Mouse (Mus musculus): ENCODE data around the gene Ap3b2.
"Not testable (repeated sequence)": the region's sequence is repeated elsewhere in the genome, so short reads cannot be mapped to it uniquely, and the experiment has no call there.

Gene Ap3b2

DNA sequence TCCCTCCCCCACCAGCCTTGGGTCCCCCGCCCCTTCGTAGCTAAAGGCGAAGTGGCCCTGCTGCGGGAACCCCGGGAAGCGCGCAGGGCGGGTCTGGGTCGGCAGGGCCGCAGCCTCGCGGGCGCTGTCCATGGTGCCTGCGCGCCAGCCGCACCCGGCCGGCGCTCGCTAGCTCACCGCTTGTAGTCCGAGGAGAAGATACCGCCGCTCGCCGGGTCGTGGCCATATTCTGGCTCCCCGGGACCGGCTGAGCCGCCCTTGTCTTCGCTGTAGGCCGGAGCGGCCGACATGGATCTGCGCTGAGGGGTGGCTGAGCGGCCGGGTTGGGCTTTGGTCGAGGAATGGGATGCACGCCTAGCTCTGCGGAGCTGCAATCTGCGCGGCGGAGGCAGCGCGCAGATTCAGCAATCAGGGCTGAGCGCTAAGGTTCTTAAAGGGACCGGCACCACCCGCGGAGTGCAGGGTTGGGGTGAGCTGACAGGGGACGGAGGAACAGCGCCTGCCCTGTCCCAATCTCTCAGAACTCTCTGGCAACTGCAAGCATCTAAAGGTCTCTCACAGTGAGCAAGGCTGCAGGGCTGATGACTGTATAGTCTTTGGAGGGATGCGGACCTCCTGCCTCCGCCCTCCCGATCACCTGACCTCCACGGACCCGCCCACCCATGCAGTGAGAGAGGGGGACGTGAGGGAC is at the start of gene Ap3b2:
Ap3b2 (minus strand) TSS at position 595 of the 691 bp plus-strand sequence.
- peak; percentile 68 for DNase-seq (ENCODE audit: low read depth, low spot score)

DNA sequence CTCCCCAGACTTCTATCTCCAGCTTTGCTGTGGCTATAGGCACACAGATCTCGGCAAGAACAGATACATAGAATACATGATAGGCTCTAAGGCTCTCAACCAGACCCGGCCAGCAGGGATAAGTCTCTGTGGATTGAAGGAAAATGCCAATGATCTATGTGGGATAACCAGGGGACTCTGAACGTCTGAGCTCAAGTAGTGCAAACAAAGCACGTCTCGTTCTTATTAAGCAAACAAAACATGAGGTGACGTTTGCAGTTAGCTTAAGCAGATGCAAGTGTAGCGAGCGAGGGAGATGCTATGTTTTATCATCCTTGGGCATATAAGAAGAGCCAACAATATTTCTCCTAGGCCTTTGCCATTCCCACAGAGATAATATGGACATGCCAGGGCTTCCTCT is 49.2 kb upstream of the Ap3b2 start:
- DNase-seq (ENCODE audit: low read depth, low spot score): no peak

DNA sequence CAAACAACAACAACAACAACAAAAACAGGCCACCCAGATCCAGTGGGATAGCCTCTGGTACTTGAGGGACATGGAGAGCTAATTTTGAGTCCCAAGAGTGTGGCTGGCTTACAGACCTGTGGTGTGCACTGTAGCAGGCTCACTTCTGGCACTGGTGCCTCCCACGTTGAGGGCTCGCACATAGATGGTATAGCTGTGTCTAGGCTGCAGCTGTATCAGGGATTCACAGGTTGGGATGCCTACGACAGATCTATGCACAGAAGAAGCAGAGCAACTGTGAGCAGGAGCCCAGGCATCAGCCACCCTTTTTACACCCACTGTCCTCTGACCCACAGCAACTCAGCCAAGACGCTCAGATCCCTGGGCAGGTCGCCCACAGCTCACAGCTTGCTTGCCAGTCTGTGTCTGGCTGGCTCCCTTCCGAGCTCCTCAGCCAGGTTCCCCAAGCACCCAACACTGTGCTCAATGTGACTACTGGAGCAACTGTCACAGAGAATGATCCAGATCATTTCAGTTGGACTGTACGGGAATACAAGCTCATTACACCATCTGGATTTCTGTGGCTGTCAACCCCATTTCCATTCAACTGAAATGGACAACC is 48.3 kb upstream of the Ap3b2 start:
- no peak for DNase-seq (ENCODE audit: low read depth, low spot score)

GRCm38 (mm10) chr7:81540999-81541398 is 47.3 kb upstream of the Ap3b2 start:
- no peak for DNase-seq (ENCODE audit: low read depth, low spot score)

- DNase-seq (ENCODE audit: low read depth, low spot score): no peak
Measured at GRCm38 (mm10) chr7:81539565-81539964, 45.8 kb upstream of the Ap3b2 start.

DNA sequence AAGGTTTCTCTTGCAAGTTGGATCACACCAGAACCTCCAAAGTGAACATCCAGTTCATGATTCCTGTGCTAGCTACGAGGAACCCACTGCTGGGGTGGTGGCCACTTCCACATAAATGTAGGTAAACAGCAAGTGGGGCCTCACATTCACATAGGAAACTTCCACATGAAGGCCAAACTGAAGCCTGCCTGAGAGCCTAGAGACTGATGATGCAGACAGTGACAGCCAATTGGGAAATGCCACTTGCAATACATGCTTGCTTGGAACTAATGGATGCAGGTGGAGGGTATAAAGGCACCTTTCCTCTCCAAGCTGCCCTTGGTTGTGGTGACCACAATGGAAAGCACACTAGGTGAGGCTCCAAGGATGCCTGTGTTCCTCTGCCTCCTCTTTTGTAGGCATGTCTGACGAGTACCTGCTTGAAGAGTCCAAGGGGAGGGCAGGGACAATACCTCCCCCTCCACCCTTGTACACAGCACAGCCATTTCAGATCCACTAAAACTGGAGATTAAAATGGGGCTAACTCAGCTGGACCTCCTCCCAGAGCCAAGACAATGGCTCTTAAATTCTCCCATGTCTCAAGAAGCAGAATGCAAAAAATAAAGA is 44.4 kb upstream of the Ap3b2 start:
- DNase-seq (ENCODE audit: low read depth, low spot score): no peak

DNA sequence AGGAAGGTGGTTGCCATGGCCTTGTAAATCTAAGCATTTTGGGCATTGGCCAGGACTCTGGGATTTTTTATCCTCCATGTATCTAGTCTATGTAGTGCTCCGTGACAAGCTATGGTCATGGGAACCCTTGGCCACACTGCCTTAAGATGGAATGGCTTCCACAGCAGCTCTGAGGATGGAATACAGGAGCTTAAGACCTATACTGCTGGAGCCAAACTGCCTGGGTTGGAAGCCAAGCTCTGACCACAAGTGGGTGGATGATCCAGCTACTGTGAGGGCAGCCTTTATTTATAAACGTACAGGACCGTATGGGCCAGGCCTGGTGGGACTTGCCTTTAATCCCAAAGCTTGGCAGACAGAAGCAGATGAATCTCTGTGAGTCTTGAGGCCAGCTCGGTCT is 42.8 kb upstream of the Ap3b2 start:
- DNase-seq (ENCODE audit: low read depth, low spot score): no peak

- DNase-seq (ENCODE audit: low read depth, low spot score): no peak
Measured at GRCm38 (mm10) chr7:81531462-81531861, 37.7 kb upstream of the Ap3b2 start.

DNA sequence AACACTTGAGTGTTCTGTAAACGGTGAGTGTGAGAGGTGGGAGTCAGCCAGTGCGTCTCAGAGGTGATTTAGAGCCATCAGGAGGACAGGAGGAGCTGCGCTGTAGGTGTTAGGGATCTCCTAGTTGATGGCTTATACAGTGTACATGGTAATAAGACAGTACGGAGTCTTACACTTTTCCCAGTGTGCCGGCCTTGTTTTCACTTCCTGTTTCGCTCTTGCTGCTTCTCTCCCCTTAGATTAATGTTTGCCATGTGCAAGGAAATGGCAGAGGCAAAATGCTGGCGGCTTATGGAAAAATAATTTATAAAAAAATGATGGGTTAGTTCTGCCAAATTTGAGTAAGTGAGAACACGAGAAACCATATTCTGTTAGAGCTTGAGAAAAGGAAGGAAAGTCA is 35.2 kb upstream of the Ap3b2 start:
- no peak for DNase-seq (ENCODE audit: low read depth, low spot score)

DNA sequence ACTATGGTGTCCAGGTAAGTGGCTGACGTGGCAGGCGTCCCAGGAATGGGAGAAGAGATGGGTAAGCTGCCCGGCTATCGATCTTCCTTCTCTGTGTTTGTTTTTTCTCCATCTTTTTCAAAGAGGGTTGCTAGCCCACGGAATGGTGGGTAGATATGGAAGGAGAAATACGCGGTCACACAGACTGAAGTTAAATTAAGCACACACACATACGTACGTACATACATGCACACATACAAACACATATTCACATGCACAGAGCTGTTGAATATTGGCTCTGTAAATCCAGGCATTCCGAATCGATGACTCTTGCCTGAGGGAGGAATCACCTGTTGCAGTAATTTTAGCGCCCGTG is 29.9 kb upstream of the Ap3b2 start:
- no peak for DNase-seq (ENCODE audit: low read depth, low spot score)

DNA sequence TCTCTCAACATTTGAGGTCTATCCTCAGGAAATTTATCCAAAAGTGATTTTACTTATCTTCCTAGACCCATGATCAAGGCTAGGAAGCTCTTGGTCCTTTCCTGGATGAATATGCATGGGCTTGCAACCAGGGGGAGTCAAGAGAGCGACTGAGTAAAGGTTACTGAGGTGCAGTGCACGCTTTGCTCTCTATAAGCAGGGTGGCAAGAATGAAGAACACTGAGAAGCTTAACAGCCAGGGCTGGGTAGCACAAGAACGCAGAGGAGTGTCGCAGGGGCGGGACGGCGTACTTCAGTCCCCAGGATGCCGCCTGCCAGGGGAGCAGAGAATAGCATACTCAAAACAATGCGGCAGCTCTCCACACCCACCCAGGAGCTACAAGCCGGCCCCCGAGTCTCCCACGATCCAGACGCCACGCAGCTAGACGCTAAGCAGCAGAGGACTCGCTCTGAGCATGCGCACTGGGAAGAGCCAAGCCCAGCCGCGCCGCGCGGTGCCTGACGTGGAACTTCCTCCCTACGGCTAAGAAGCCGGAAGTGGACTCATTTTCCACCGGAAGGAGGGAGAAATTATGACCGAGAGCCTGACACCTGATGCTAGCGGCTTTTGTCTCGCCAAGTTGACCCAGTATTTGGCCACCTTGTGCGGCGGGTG is 29.4 kb upstream of the Ap3b2 start:
- peak; percentile 90 for DNase-seq (ENCODE audit: low read depth, low spot score)

- no peak for DNase-seq (ENCODE audit: low read depth, low spot score)
Measured at GRCm38 (mm10) chr7:81516154-81517030, 22.7 kb upstream of the Ap3b2 start.

GRCm38 (mm10) chr7:81514906-81515590 is 21.3 kb upstream of the Ap3b2 start:
- no peak for DNase-seq (ENCODE audit: low read depth, low spot score)

GRCm38 (mm10) chr7:81501050-81501449 is 7.3 kb upstream of the Ap3b2 start:
- DNase-seq (ENCODE audit: low read depth, low spot score): no peak

DNA sequence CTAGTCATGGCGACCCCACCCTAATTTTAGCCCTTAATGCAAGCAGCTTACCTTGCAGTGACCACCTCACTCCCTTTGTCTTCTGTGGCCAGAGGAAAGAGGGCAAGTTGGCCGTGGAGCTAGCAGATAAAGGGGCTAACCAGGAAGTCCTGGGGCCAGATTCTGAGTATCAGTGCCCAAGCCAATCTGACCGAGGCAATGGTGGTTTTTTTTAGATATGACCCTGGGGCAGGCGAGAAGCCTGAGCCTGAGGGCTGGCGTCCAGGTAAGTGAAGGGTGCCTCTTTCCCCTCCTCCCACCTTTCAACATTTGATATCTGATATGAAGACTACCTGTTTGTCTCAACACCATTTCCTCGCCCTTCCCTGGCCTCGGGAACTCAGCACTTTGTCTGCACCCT is 4.5 kb upstream of the Ap3b2 start, which contains the start of gene BC048679:
BC048679 (minus strand) TSS at position 101 of the 400 bp plus-strand sequence.
- DNase-seq (ENCODE audit: low read depth, low spot score): no peak

DNA sequence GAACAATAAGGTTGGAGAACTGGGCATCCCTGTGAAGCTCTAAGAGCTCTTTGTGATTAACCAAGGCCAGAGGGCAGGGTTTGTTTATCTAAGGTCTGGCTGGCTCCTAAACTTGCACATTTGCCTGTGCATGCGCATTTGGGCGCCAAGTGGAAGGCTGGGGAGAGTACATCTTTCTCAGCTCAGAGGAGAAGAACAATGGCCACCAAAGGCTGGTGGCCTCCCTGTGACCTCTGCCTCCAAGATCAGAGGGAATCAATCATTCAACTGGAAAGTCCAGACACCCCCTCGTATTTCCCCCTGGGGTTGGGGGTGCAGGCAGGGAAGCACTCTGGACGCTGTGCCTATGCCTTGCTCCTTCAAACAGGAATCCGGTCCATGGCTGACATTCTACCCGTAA is 3.4 kb upstream of the Ap3b2 start:
- DNase-seq (ENCODE audit: low read depth, low spot score): no peak

GRCm38 (mm10) chr7:81492628-81493027 is 1.1 kb downstream of the Ap3b2 start:
- no peak for DNase-seq (ENCODE audit: low read depth, low spot score)

DNA sequence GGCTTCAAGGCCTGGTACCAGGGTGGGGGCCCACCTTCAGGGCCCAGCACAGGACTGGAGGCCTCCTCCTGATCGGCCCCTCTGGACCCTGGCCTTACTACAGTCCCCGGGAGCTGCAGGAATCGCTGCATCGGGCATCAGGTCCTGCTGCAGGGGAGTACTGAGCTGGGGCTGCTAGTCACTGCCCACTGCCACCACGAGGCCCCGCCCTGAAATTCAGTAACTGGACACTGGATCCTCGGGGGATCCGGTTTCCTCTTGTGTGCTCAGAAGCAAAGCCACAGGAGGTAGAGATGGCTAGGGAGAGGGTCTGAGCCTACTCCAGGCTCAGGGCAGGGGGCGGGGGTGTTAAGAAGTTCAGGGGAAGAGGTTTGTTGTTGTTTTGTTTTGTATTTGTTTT is 4.1 kb downstream of the Ap3b2 start:
- no peak for DNase-seq (ENCODE audit: low read depth, low spot score)

DNA sequence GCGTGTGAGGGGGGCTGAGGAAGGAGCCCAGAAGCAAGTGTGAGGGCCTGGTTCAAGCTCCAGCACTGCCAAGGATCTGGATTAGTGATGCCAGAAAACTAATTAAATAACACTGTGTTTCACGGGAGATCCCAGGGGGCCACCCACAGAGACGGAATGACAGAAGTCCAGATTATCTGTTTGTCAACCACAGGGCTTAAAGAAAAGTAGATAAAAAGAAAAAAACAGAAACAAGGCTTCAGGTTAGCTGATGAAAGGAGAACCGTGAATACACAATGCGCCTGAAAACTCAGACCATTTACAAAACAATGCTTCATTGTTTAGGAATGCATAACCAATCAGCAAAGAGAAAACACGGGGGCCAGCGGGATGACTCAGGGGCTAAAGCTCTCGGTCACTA is 12.9 kb downstream of the Ap3b2 start:
- DNase-seq (ENCODE audit: low read depth, low spot score): no peak

- DNase-seq (ENCODE audit: low read depth, low spot score): no peak
Measured at GRCm38 (mm10) chr7:81479531-81480090, 14.1 kb downstream of the Ap3b2 start.

DNA sequence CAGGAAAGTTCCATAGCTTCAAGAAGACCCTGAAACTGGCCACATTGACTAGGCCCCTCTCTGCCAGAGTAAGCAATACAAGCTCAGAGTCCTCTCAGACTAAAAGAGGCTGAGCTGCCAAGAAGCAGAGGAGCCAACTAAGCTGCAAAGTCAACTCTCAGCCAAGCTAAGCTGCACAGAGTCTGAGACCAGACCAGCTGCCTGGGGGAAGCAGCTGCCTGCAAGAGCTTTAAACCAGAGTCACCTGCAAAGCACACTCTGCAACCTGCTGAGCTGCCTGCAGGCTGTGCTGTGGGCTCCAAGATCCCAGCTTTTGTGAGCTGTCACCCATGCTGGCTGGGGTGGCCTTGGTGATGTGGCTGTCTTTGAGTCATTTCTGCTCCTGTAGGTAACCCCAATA is 15.5 kb downstream of the Ap3b2 start:
- DNase-seq (ENCODE audit: low read depth, low spot score): not testable (repeated sequence)

All from brain, embryonic 18.5 days (tissue).